Mouse (Mus musculus) liver, postnatal 0 days (tissue): ENCODE measurements around the gene Zfp626.

Source experiments
- CTCF ChIP-seq: sonication (generic); IDR thresholded peaks from 2 replicates; pipeline ENCODE4 v1.5.1; 2016; ENCODE audit warnings: antibody characterized with exemption, low read depth
- EP300 ChIP-seq: IDR thresholded peaks from 2 replicates; pipeline ENCODE4 v1.6.1; 2016; ENCODE audit warnings: antibody characterized with exemption, low read depth, mild to moderate bottlenecking

- TF ChIP-seq CTCF: no peak
- no peak for TF ChIP-seq EP300
Measured at GRCm38 (mm10) chr7:27834131-27834530, 27.1 kb downstream of the Zfp626 start.
